Mouse (Mus musculus) colon, adult 2 months (tissue): ENCODE measurements around the gene Dlg2. TPM values are rescaled to one million over a fixed set of nuclear protein-coding genes. Genes with fewer than 3 reads are reported as not detected.

ENCODE experiments used
- polyA plus RNA-seq: library from polyadenylated mRNA; depleted of rRNA; stranded (reverse); fragments of >200 nt; gene quantifications from 2 replicates; pipeline ENCODE4 v1.2.3, GENCODE M21; 2012; rRNA removed

The Dlg2 gene
- polyA plus RNA-seq, result 0.97 and 1.7 TPM in 2 replicates

GRCm38 (mm10) chr7:90476313-90477245 lies at the start of gene Dlg2:
TSS of gene Dlg2 (plus strand) at chr7:90476672.

GRCm38 (mm10) chr7:90442518-90443080 lies 33.9 kb upstream of the Dlg2 start, which contains the start of gene Crebzf:
TSS of gene Crebzf (plus strand) at chr7:90442729.

GRCm38 (mm10) chr7:90456845-90457468 lies 19.5 kb upstream of the Dlg2 start, which contains the start of gene Tmem126a:
TSS of gene Tmem126a (minus strand) at chr7:90457229.

GRCm38 (mm10) chr7:90475793-90476312 lies 619 bp upstream of the Dlg2 start, which contains the start of gene Tmem126b:
TSS of gene Tmem126b (minus strand) at chr7:90476001.

Other genes starting within 250 kb of the Dlg2 start
- gene Ccdc83, start 210.9 kb upstream of the Dlg2 start, polyA plus RNA-seq, result not detected in 2 replicates
- gene Sytl2, start 174.4 kb upstream of the Dlg2 start, polyA plus RNA-seq, result 17.7 and 17.8 TPM in 2 replicates
- 0.09 and 0.24 TPM in 2 replicates for gene Ccdc89, start 50.1 kb upstream of the Dlg2 start, polyA plus RNA-seq
- gene Crebzf, start 33.9 kb upstream of the Dlg2 start, polyA plus RNA-seq, result 62.0 and 69.9 TPM in 2 replicates
- gene Tmem126a, start 19.4 kb upstream of the Dlg2 start, polyA plus RNA-seq, result 10.0 and 11.4 TPM in 2 replicates
- 5.4 and 5.5 TPM in 2 replicates for gene Tmem126b, start 671 bp upstream of the Dlg2 start, polyA plus RNA-seq